Mouse (Mus musculus): ENCODE measurements around the gene Sgca. TPM values are rescaled to one million over a fixed set of nuclear protein-coding genes. Genes with fewer than 3 reads are reported as not detected.

The Sgca gene
- polyA plus RNA-seq, 1 experiment from 2014 or later = 1.9 TPM

DNA sequence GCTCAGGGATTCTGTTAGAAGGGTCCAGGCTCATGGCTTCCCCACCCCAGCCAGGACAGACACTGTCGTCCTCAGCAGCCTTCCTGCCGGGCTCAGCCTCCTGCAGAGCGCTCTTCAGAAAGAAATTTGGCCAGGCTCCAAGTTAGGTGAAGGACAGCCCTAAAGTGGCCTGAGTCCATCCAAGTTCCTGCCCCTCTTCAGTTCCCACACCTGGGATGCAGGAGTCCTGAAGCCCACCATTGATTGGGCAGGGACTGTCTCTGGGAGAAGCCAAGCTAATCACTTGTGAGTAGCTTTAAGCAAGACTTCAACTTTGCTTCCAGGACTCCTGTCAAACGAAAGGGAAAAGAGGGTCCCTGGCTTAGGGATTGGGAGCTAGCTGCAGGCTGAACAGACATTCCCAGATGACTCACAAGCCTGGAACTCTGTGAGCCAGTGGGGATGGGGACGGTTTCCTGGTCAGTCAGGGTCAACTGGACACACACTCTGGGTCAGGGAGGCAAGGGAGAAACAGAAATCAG is 48.3 kb downstream of the Sgca start:
- ATAC-seq (ENCODE audit: insufficient read depth, low FRiP score, low TSS enrichment) (no peak), DNase-seq (ENCODE audit: low spot score) (no peak)

DNA sequence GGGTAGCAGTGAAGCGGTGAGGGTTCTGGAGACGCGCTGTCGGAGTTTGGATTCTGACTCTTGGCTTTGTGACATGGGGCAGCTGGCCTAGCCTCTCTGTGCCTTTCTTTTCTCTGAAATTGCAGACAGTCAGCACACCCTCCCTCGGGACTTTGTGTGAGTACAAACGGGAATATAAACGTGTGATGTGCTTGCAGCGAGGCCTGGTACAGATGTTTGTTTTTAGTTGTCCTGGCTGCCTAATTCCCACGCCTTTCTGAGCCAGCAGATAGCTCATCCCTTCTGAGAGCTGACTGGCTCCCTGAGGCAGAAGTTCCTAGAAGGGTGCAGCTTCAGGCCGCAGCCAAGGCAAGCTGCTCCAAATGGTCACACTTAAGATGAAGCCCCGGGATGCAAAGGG is 49.7 kb downstream of the Sgca start:
- H3K27ac ChIP-seq (ENCODE audit: low read depth, low read length) = no peak overlapping the region
- H3K9ac ChIP-seq (ENCODE audit: low read length) = no peak overlapping the region
- no peaks in the 10 kb centered on the region for H3K36me3 ChIP-seq (ENCODE audit: control insufficient read depth, insufficient read depth, low read length)
- no peak overlapping the region for H3K4me3 ChIP-seq (ENCODE audit: low read depth, low read length)
- no peaks in the 10 kb centered on the region for H3K27me3 ChIP-seq (ENCODE audit: control insufficient read depth, insufficient read depth, low read length)
- 69% methylated on average over 11 of the region's 11 CpGs for WGBS
- no peak overlapping the region for H3K4me2 ChIP-seq (ENCODE audit: low read depth)
- no peaks in the 10 kb centered on the region for H3K9me3 ChIP-seq (ENCODE audit: control insufficient read depth, low read length)
- peaks cover 12% of the 10 kb centered on the region for H3K4me1 ChIP-seq (ENCODE audit: control insufficient read depth, insufficient read depth, low read length)
- ATAC-seq (ENCODE audit: insufficient read depth, low FRiP score, low TSS enrichment) (no peak), DNase-seq (ENCODE audit: low spot score) (no peak)

More for the DNA sequence above, 48.3 kb downstream of the Sgca start:
- Histone ChIP-seq H3K9ac (ENCODE audit: low read length) (no peak overlapping the region), H3K4me3 (ENCODE audit: low read depth, low read length) (no peak overlapping the region), H3K27ac (ENCODE audit: low read depth, low read length) (no peak overlapping the region), H3K27me3 (ENCODE audit: control insufficient read depth, insufficient read depth, low read length) (no peaks in the 10 kb centered on the region), H3K9me3 (ENCODE audit: control insufficient read depth, low read length) (no peaks in the 10 kb centered on the region), H3K36me3 (ENCODE audit: control insufficient read depth, insufficient read depth, low read length) (no peaks in the 10 kb centered on the region), H3K4me2 (ENCODE audit: low read depth) (no peak overlapping the region), H3K4me1 (ENCODE audit: control insufficient read depth, insufficient read depth, low read length) (peaks cover 12% of the 10 kb centered on the region)
- WGBS = 28% methylated on average over 5 of the region's 5 CpGs

DNA sequence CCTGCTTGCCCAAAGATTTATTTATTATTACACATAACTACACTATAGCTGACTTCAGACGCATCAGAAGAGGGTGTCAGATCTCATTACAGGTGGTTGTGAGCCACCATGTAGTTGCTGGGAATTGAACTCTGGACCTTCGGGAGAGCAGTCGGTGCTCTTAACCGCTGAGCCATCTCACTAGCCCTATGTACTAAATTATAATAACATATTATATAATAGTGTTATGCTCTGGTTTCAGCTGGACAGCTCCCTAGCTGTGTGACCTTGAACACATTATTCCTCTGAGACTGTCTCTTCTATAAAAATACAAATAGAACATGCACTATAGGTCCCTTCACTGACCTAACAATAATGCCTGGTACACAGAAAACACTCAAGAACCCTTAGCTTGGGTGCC is 51.1 kb downstream of the Sgca start:
- Histone ChIP-seq H3K9ac (ENCODE audit: low read length) (no peak overlapping the region), H3K4me1 (ENCODE audit: control insufficient read depth, insufficient read depth, low read length) (peaks cover 12% of the 10 kb centered on the region), H3K9me3 (ENCODE audit: control insufficient read depth, low read length) (no peaks in the 10 kb centered on the region), H3K27ac (ENCODE audit: low read depth, low read length) (no peak overlapping the region), H3K36me3 (ENCODE audit: control insufficient read depth, insufficient read depth, low read length) (no peaks in the 10 kb centered on the region), H3K27me3 (ENCODE audit: control insufficient read depth, insufficient read depth, low read length) (no peaks in the 10 kb centered on the region), H3K4me3 (ENCODE audit: low read depth, low read length) (no peak overlapping the region), H3K4me2 (ENCODE audit: low read depth) (no peak overlapping the region)
- DNase-seq (ENCODE audit: low spot score) = no peak
- WGBS = 96% methylated on average over 4 of the region's 4 CpGs
- no peak for ATAC-seq (ENCODE audit: insufficient read depth, low FRiP score, low TSS enrichment)

DNA sequence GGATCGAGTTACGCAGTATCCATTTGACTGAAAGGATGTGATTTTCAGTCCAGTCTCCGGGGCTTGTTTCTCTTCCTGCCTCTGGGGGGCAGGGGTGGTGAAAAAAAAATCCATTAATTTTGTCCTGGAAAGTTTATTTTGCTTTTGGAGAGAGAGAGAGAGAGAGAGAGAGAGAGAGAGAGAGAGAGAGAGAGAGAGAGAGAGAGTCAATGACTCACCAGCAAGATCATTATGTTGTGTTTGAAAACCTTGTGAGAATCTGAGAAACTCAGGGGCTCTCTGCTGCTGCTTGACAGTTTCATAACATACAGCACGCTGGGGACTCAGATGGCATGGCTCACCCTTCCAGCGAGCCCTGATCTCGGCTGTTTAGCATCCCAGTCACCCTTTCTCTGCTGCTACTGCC is 55.1 kb downstream of the Sgca start:
- H3K4me3 ChIP-seq (ENCODE audit: low read depth, low read length) = no peak overlapping the region
- H3K27me3 ChIP-seq (ENCODE audit: control insufficient read depth, insufficient read depth, low read length) = no peaks in the 10 kb centered on the region
- H3K36me3 ChIP-seq (ENCODE audit: control insufficient read depth, insufficient read depth, low read length) = no peaks in the 10 kb centered on the region
- ATAC-seq (ENCODE audit: insufficient read depth, low FRiP score, low TSS enrichment) (no peak), DNase-seq (ENCODE audit: low spot score) (no peak)
- WGBS = 41% methylated on average over 6 of the region's 6 CpGs
- H3K9ac ChIP-seq (ENCODE audit: low read length) = no peak overlapping the region
- H3K4me2 ChIP-seq (ENCODE audit: low read depth) = no peak overlapping the region
- no peak overlapping the region for H3K27ac ChIP-seq (ENCODE audit: low read depth, low read length)
- no peaks in the 10 kb centered on the region for H3K9me3 ChIP-seq (ENCODE audit: control insufficient read depth, low read length)
- no peaks in the 10 kb centered on the region for H3K4me1 ChIP-seq (ENCODE audit: control insufficient read depth, insufficient read depth, low read length)

DNA sequence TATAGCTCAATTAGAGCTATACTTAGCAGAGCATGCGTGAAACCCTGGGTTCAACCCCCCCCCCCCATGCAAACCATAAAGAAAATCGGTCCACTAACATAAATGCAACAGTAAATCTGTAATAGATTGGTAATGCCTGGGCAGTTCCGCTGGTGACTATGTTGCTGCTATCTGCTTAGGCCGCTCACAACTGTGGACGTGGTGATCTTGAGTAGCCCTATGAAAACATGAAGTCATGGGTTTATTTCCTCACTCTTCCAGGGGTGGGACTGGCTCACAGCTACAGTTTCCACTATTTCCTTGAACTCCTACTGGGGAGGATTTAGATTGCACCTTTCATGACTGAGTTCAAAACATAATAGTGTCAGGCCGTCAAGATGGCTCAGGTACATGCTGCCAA is 58.4 kb downstream of the Sgca start:
- DNase-seq (ENCODE audit: low spot score) (no peak), ATAC-seq (ENCODE audit: insufficient read depth, low FRiP score, low TSS enrichment) (no peak)
- 81% methylated on average over 6 of the region's 6 CpGs for WGBS
- no peak overlapping the region for H3K4me3 ChIP-seq (ENCODE audit: low read depth, low read length)
- no peaks in the 10 kb centered on the region for H3K36me3 ChIP-seq (ENCODE audit: control insufficient read depth, insufficient read depth, low read length)
- H3K4me2 ChIP-seq (ENCODE audit: low read depth) = no peak overlapping the region
- no peak overlapping the region for H3K9ac ChIP-seq (ENCODE audit: low read length)
- H3K27me3 ChIP-seq (ENCODE audit: control insufficient read depth, insufficient read depth, low read length) = no peaks in the 10 kb centered on the region
- no peak overlapping the region for H3K27ac ChIP-seq (ENCODE audit: low read depth, low read length)
- no peaks in the 10 kb centered on the region for H3K4me1 ChIP-seq (ENCODE audit: control insufficient read depth, insufficient read depth, low read length)
- H3K9me3 ChIP-seq (ENCODE audit: control insufficient read depth, low read length) = no peaks in the 10 kb centered on the region

DNA sequence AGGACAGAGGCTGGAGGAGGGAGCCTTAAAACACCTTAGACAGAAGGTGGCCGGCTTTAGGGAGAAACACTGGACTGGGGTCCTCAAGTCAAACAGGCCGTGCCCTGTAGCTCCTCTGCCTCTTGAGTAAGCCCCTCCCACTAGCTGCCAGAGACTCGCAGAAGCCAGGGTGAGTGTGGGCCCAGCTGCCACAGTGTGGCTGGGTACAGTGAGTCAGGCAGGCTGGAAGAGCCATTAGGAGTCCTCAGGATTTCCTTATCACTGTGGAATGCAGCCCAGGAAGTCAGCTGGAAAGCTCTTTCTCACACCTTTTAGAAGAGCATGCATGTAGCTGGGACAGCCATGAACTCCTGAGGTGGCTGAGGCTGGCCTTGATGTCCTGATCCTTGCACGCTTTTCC is 59.6 kb downstream of the Sgca start:
- H3K4me2 ChIP-seq (ENCODE audit: low read depth) = no peak overlapping the region
- H3K4me3 ChIP-seq (ENCODE audit: low read depth, low read length) = no peak overlapping the region
- WGBS = 37% methylated on average over 4 of the region's 4 CpGs
- H3K4me1 ChIP-seq (ENCODE audit: control insufficient read depth, insufficient read depth, low read length) = no peaks in the 10 kb centered on the region
- H3K9me3 ChIP-seq (ENCODE audit: control insufficient read depth, low read length) = no peaks in the 10 kb centered on the region
- no peak overlapping the region for H3K27ac ChIP-seq (ENCODE audit: low read depth, low read length)
- no peaks in the 10 kb centered on the region for H3K27me3 ChIP-seq (ENCODE audit: control insufficient read depth, insufficient read depth, low read length)
- no peak for ATAC-seq (ENCODE audit: insufficient read depth, low FRiP score, low TSS enrichment)
- no peaks in the 10 kb centered on the region for H3K36me3 ChIP-seq (ENCODE audit: control insufficient read depth, insufficient read depth, low read length)
- H3K9ac ChIP-seq (ENCODE audit: low read length) = no peak overlapping the region
- no peak for DNase-seq (ENCODE audit: low spot score)

DNA sequence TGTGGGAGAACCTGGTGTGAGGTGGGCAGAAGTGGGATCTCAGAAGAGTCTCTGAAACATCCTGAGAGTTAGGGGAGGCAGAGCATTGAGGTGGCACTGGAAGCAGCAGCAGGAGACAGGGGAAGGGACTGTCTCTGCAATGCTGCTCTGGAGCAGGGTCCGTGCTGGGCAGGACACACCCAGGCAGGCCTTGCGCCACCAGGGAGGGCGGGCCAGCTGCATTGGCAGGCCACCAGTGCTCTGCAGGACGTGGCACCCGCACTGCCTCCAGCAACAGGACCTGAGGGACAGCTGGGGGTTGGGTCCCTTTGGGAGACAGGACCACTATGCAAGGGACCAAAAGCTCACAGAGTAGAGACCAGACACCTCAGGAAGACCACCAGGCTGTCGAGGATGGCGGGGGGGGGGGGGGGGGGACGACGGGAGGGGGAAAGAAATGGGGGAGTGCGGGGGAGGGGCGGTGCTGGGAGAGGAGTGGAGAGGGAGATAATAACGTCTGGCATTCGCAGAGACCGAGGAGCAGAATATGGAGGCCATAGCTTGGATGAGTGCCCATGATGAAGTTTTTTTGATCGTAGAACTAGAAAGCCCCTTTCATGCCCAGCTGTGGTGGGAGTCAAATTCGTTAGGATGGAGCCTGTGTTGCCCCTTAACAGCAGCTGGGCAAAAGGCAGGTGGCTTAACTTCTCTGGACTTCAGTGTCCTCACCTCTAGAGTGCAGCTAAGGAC is 60.3 kb downstream of the Sgca start:
- H3K36me3 ChIP-seq (ENCODE audit: control insufficient read depth, insufficient read depth, low read length) = no peaks in the 10 kb centered on the region
- DNase-seq (ENCODE audit: low spot score) (no peak), ATAC-seq (ENCODE audit: insufficient read depth, low FRiP score, low TSS enrichment) (no peak)
- H3K9me3 ChIP-seq (ENCODE audit: control insufficient read depth, low read length) = no peaks in the 10 kb centered on the region
- no peaks in the 10 kb centered on the region for H3K27me3 ChIP-seq (ENCODE audit: control insufficient read depth, insufficient read depth, low read length)
- WGBS = 29% methylated on average over 13 of the region's 16 CpGs
- no peak overlapping the region for H3K27ac ChIP-seq (ENCODE audit: low read depth, low read length)
- no peaks in the 10 kb centered on the region for H3K4me1 ChIP-seq (ENCODE audit: control insufficient read depth, insufficient read depth, low read length)
- no peak overlapping the region for H3K9ac ChIP-seq (ENCODE audit: low read length)
- no peak overlapping the region for H3K4me2 ChIP-seq (ENCODE audit: low read depth)
- no peak overlapping the region for H3K4me3 ChIP-seq (ENCODE audit: low read depth, low read length)

DNA sequence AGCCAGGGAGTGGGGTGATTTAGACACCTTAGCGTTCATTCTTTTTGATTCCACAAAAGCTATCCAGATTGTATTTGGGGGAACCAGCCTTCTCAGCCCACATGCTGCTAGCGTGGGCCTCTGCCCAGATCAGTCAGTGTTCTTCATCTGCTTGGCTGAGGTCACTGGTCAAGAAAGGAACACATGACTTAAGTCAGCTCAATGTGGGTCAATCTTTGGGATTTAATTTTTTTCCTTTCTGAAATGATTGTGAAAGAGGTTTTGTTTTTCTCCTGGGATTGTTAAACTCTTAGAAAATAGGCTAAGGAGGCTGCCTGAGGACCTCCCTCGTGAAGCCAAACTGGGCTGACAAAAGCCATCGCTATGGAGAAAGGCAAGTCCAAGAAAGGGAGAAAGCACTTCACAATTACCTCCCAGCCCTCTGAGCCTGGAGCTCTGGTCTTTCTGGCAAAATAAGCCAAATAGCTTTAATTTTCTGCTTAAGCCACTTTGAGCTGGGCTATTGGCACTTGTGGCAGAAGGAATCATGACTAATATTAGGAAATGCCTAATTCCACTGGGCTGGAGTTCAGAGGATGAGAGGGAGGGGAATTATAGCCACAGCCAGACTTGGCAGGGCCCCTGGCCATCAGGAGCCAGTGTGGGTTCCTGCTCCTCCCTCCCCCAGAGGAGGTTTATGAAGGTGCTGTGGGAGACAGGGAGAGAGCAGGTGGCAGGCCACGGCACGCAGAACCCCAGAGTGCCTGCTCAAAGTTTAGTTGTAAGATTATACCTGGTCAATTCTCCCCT is 62.6 kb downstream of the Sgca start:
- H3K27ac ChIP-seq (ENCODE audit: low read depth, low read length) = no peak overlapping the region
- no peak overlapping the region for H3K4me3 ChIP-seq (ENCODE audit: low read depth, low read length)
- 68% methylated on average over 6 of the region's 6 CpGs for WGBS
- H3K4me1 ChIP-seq (ENCODE audit: control insufficient read depth, insufficient read depth, low read length) = no peaks in the 10 kb centered on the region
- H3K36me3 ChIP-seq (ENCODE audit: control insufficient read depth, insufficient read depth, low read length) = no peaks in the 10 kb centered on the region
- no peaks in the 10 kb centered on the region for H3K27me3 ChIP-seq (ENCODE audit: control insufficient read depth, insufficient read depth, low read length)
- no peak overlapping the region for H3K9ac ChIP-seq (ENCODE audit: low read length)
- no peak overlapping the region for H3K4me2 ChIP-seq (ENCODE audit: low read depth)
- DNase-seq (ENCODE audit: low spot score) = no peak
- no peaks in the 10 kb centered on the region for H3K9me3 ChIP-seq (ENCODE audit: control insufficient read depth, low read length)
- no peak for ATAC-seq (ENCODE audit: insufficient read depth, low FRiP score, low TSS enrichment)

All from neural tube, embryonic 11.5 days (tissue).